Mouse (Mus musculus): ENCODE measurements at regions not wholly inside any gene's neighbourhood (a gene's known extent, or its start where the extent isn't known, plus 50 kb on each side); places are given as distances from the start of the nearest gene placed in this dataset.

GRCm38 (mm10) chr10:18907276-18907960 lies 62.6 kb downstream of the Perp start:
- in situ Hi-C loops (cut with MboI; ENCODE audit: unreplicated experiment in 2 of 2): loop anchor here (5.0 to 25.0 kb wide), 5 partner anchors 145 to 1173 kb away; no protein-coding TSS in a partner anchor

DNA sequence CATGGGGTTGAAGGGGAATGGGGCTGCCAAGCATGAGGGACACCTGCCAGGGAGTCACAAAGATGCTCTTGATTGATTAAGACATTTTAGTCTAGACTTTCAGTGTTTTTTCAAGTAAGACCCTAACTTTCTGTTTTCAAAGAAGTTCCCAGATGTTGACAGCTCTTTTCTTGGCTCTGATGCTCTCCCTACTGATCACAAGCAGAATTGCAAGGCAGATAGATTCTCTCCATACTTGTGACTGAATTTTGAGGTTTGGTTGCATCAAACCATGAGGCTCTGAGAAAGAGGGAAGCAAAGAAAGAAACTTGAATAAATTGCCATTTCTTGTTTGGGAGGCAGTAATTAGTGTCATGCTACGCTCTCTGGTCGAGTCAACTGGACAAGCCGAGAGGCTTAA lies 64.5 kb downstream of the Perp start:
- in situ Hi-C loops (cut with MboI; ENCODE audit: unreplicated experiment in 2 of 2): loop anchor here (5.0 to 25.0 kb wide), 5 partner anchors 147 to 1175 kb away; no protein-coding TSS in a partner anchor

DNA sequence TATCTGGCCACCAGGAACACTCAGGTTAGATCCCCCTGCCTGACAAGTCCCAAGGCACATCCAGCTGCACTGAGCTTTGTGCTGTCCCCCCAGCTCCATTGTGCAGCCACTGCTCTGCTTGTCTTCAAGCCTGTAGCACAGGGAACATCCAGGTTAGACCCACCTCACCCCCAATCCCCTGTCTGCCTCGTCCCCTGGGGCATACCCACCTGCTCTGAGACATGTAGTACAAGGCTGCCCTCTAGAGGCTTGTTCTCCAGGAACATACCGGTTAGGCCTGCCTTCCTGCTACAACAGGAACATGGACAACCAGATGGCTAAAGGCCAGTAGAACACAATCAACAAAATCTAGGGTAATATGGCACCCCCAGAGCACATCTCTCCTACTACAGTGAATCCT lies 66.1 kb downstream of the Perp start:
- in situ Hi-C loops (cut with MboI; ENCODE audit: unreplicated experiment in 2 of 2): loop anchor here in 1 of 2 experiments (10.0 to 25.0 kb wide), 3 partner anchors 184 to 976 kb away; no protein-coding TSS in a partner anchor

DNA sequence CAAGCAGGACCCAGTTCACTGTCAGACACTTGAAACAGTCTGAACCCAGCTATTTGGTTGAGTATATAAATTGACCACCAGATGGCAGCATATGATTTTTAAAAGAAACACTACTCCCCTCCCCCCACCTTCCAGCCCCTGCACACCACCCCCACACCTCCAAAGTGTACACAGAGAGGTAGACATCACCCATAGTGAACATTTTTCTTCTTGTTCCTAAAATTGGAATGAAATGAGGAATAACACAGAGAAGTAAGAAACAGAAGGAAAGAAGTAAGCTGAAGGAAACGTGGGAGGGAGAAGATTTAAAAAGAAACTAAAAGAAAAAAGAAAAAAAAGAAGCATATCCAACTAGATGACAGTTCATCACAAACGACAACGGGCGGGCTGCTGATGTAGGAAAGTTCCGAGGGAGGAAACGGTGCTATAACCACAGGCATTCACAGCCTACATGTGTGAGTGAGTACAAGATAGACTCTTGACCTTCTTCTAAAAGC lies 72.3 kb downstream of the Perp start:
- in situ Hi-C loops (cut with MboI; ENCODE audit: unreplicated experiment in 2 of 2): loop anchor here (5.0 to 25.0 kb wide), 8 partner anchors 100 to 975 kb away; partner anchors contain the start of gene Tnfaip3 (in 1 of the 2)

GRCm38 (mm10) chr10:18923088-18923821 lies 78.4 kb downstream of the Perp start:
- in situ Hi-C loops (cut with MboI; ENCODE audit: unreplicated experiment in 2 of 2): loop anchor here (5.0 to 25.0 kb wide), 3 partner anchors 89 to 964 kb away; partner anchors contain the start of gene Ifngr1 (in 1 of the 2)

DNA sequence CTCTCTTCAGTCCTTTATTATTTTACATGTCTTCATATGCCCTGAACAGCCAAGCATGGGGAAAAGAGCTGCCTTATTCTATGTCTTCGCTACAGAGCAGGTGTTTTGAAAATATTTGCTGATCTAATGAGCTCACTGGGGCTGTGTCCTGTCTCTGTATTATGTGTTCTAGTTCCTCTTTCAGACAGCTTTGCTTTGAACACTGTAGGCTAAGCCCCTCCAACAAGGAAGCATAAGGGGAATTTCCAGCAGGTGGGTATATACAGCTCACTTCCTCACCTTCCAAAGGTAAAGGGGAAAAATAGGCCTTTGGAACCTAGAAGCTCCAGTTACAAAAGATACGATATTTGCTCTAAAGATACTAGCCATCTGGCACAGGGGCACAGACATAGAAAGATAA lies 83.0 kb downstream of the Perp start:
- in situ Hi-C loops (cut with MboI; ENCODE audit: unreplicated experiment in 2 of 2): loop anchor here in 1 of 2 experiments (10.0 kb wide), 1 partner anchor 667 kb away; the partner anchor contains the start of gene Ifngr1

GRCm38 (mm10) chr10:18931344-18931743 lies 84.1 kb downstream of the Tnfaip3 start:
- in situ Hi-C loops (cut with MboI; ENCODE audit: unreplicated experiment in 2 of 2): no loop called here

GRCm38 (mm10) chr10:18941447-18941846 lies 74.0 kb downstream of the Tnfaip3 start:
- in situ Hi-C loops (cut with MboI; ENCODE audit: unreplicated experiment in 2 of 2): no loop called here

- in situ Hi-C loops (cut with MboI; ENCODE audit: unreplicated experiment in 2 of 2): no loop called here
These were observed 73.5 kb downstream of the Tnfaip3 start for GRCm38 (mm10) chr10:18941908-18942307.

GRCm38 (mm10) chr10:18943296-18944075 lies 72.0 kb downstream of the Tnfaip3 start:
- in situ Hi-C loops (cut with MboI; ENCODE audit: unreplicated experiment in 2 of 2): no loop called here

- in situ Hi-C loops (cut with MboI; ENCODE audit: unreplicated experiment in 2 of 2): no loop called here
These were observed 68.7 kb downstream of the Tnfaip3 start for GRCm38 (mm10) chr10:18946727-18947126.

Measured in v-Abl transformed pro-B cells (cell line).